12 mouse cellular contexts compared by ENCODE assay signal in the genomic region with DNA sequence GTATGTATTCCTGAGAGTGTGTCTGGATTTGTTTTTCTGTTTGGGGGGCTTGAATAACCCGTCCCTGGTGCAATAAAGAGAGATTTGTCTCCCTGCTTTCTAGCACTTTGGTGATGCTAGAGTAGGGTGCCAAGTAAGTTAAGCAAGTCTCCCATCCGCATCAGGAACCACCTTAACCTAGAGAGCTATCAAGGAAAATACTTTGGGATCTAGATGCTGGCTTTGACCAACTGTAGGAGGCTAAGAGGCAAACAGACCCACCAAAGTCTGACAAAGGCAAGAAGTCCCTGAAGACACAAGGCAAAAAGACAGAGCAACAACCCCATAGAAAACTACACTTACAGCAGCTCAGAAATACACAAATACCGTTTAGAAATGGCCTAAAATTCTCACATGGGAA.
DNase-seq lines count a peak whose midpoint lies in the region; ATAC-seq and TF ChIP-seq lines count a peak whose summit lies in the region.
"Had no signal": no experiment of that assay in that cellular context is flagged by ENCODE, and none has a peak within 500 bp of the region (broad histone marks: within the 10 kb centered on the region; RNA-seq: fewer than 3 reads in every experiment).

No protein-coding gene starts in this region.

- no peaks in the 10 kb centered on the region for H3K27me3 ChIP-seq in forebrain, embryonic 10.5 days (ENCODE audit: poor library complexity, severe bottlenecking)
- H3K27me3 ChIP-seq in hindbrain, embryonic 13.5 days, result no peaks in the 10 kb centered on the region
- H3K27me3 ChIP-seq in midbrain, embryonic 16.5 days (ENCODE audit: control insufficient read depth, insufficient read depth, low read depth, low read length), result no peaks in the 10 kb centered on the region
- no peaks in the 10 kb centered on the region for H3K27me3 ChIP-seq in thymus, adult 2 months (ENCODE audit: control insufficient read depth, insufficient read depth, low read length)

- WGBS in forebrain, embryonic 10.5 days, result 60% methylated on average over 3 of the region's 3 CpGs
- WGBS in hindbrain, embryonic 13.5 days, result 32% methylated on average over 3 of the region's 3 CpGs
- 24% methylated on average over 3 of the region's 3 CpGs for WGBS in midbrain, embryonic 16.5 days
- 80% methylated on average over 3 of the region's 3 CpGs for WGBS in thymus, adult 2 months

- TF ChIP-seq CTCF in thymus, adult 2 months (IDR thresholded peaks at IDR 0.05; ENCODE audit: borderline replicate concordance, control insufficient read depth, extremely low read depth, insufficient read depth, low read length, poor library complexity), result no peak

- peak overlapping the region; percentile 67 for H3K9ac ChIP-seq in hindbrain, embryonic 13.5 days
- H3K9ac ChIP-seq in midbrain, embryonic 16.5 days (ENCODE audit: low read depth, low read length), result 0 out of 2 replicates have a peak overlapping the region, but pooled peaks have one; percentile 47

- peak overlapping the region; percentile 36; the same call in 1 of the 2 replicates for H3K4me3 ChIP-seq in forebrain, embryonic 10.5 days
- H3K4me3 ChIP-seq in hindbrain, embryonic 13.5 days, result peak overlapping the region; percentile 9; the same call in 1 of the 2 replicates
- H3K4me3 ChIP-seq in midbrain, embryonic 16.5 days (ENCODE audit: low read depth, low read length), result no peak overlapping the region
- no peak overlapping the region for H3K4me3 ChIP-seq in thymus, adult 2 months (ENCODE audit: control insufficient read depth, insufficient read depth, low read length)

- H3K9me3 ChIP-seq in forebrain, embryonic 10.5 days, result no peaks in the 10 kb centered on the region
- no peaks in the 10 kb centered on the region for H3K9me3 ChIP-seq in hindbrain, embryonic 13.5 days
- no peaks in the 10 kb centered on the region for H3K9me3 ChIP-seq in midbrain, embryonic 16.5 days (replicated peaks; ENCODE audit: control insufficient read depth, low read length, poor library complexity, severe bottlenecking)

- peak; percentile 50 for DNase-seq in cerebellum, adult 9-10 months
- DNase-seq in cerebellum, adult 9-11 months, result no peak
- DNase-seq in forebrain, embryonic 10.5 days (ENCODE audit: extremely low spot score, low spot score), result no peak
- no peak for DNase-seq in urinary bladder, postnatal 36 days (ENCODE audit: low spot score in 2 of 2)
- no peak for DNase-seq in thymus, adult 2 months
- no peak for DNase-seq in kidney, adult 18-20 months
- DNase-seq: heart, adult 11 months; heart, postnatal 10 days had no signal

- no peak for TF ChIP-seq POLR2A in thymus, adult 2 months (IDR thresholded peaks at IDR 0.05; ENCODE audit: control insufficient read depth, extremely low read depth, insufficient read depth, low read length, poor library complexity)

- H3K4me2 ChIP-seq in hindbrain, embryonic 13.5 days, result peak overlapping the region; percentile 57
- peak overlapping the region; percentile 39 for H3K4me2 ChIP-seq in midbrain, embryonic 16.5 days (ENCODE audit: low read length)
- H3K4me2 ChIP-seq: liver, embryonic 11.5 days had no signal

- peak overlapping the region; percentile 91 for H3K27ac ChIP-seq in forebrain, embryonic 10.5 days
- H3K27ac ChIP-seq in hindbrain, embryonic 13.5 days, result peak overlapping the region; percentile 96
- peak overlapping the region; percentile 90 for H3K27ac ChIP-seq in midbrain, embryonic 16.5 days (ENCODE audit: low read length)
- no peak overlapping the region for H3K27ac ChIP-seq in thymus, adult 2 months (ENCODE audit: control insufficient read depth, insufficient read depth, low read length)

- no peaks in the 10 kb centered on the region for H3K36me3 ChIP-seq in forebrain, embryonic 10.5 days (replicated peaks)
- no peaks in the 10 kb centered on the region for H3K36me3 ChIP-seq in hindbrain, embryonic 13.5 days
- H3K36me3 ChIP-seq in midbrain, embryonic 16.5 days (ENCODE audit: control insufficient read depth, insufficient read depth, low read length), result no peaks in the 10 kb centered on the region
- H3K36me3 ChIP-seq in thymus, adult 2 months (ENCODE audit: control insufficient read depth, insufficient read depth, low read length), result no peaks in the 10 kb centered on the region

- ATAC-seq in hindbrain, embryonic 13.5 days (ENCODE audit: low FRiP score), result no peak
- ATAC-seq in midbrain, embryonic 16.5 days, result no peak
- ATAC-seq: intestine, postnatal 0 days had no signal

- peaks cover 82% of the 10 kb centered on the region for H3K4me1 ChIP-seq in forebrain, embryonic 10.5 days
- H3K4me1 ChIP-seq in hindbrain, embryonic 13.5 days (replicated peaks), result peaks cover 46% of the 10 kb centered on the region
- H3K4me1 ChIP-seq in midbrain, embryonic 16.5 days (ENCODE audit: control insufficient read depth, insufficient read depth, low read length), result peaks cover 29% of the 10 kb centered on the region
- H3K4me1 ChIP-seq in thymus, adult 2 months (replicated peaks; ENCODE audit: control insufficient read depth, insufficient read depth, low read length), result no peaks in the 10 kb centered on the region

Comparison
In these comparisons a context has a peak if more than half of its experiments do, and no peak if none do; other contexts are left out.
1. H3K4me3 ChIP-seq: peak in forebrain, embryonic 10.5 days (single experiment) and hindbrain, embryonic 13.5 days (single experiment); none in midbrain, embryonic 16.5 days (single experiment) and thymus, adult 2 months (single experiment).